Mouse (Mus musculus): ENCODE data around the gene Prdm1. TPM values are rescaled to one million over a fixed set of nuclear protein-coding genes. Genes with fewer than 3 reads are reported as not detected.

Prdm1 gene
- polyA plus RNA-seq, 1 experiment from 2014 or later: 8.7 TPM

GRCm38 (mm10) chr10:44464563-44464962 lies 63.7 kb downstream of the Prdm1 start:
- H3K36me3 ChIP-seq: no peaks in the 10 kb centered on the region
- H3K4me2 ChIP-seq (replicated peaks): no peak overlapping the region
- ATAC-seq (ENCODE audit: insufficient number of reproducible peaks, low FRiP score, low TSS enrichment, low read depth): no peak
- no peak overlapping the region for H3K4me3 ChIP-seq (replicated peaks)
- WGBS: 65% methylated on average over 5 of the region's 5 CpGs
- H3K9ac ChIP-seq: no peak overlapping the region
- H3K27ac ChIP-seq (replicated peaks): no peak overlapping the region
- no peaks in the 10 kb centered on the region for H3K9me3 ChIP-seq (replicated peaks)
- peaks cover 35% of the 10 kb centered on the region for H3K27me3 ChIP-seq
- peaks cover 6% of the 10 kb centered on the region for H3K4me1 ChIP-seq

- no peak for ATAC-seq (ENCODE audit: insufficient number of reproducible peaks, low FRiP score, low TSS enrichment, low read depth)
- no peak overlapping the region for H3K9ac ChIP-seq
- WGBS: 80% methylated on average over 4 of the region's 4 CpGs
- H3K27ac ChIP-seq (replicated peaks): no peak overlapping the region
- no peaks in the 10 kb centered on the region for H3K36me3 ChIP-seq
- no peak overlapping the region for H3K4me2 ChIP-seq (replicated peaks)
- H3K9me3 ChIP-seq (replicated peaks): no peaks in the 10 kb centered on the region
- H3K4me3 ChIP-seq (replicated peaks): no peak overlapping the region
- H3K27me3 ChIP-seq: peaks cover 35% of the 10 kb centered on the region
- peaks cover 10% of the 10 kb centered on the region for H3K4me1 ChIP-seq
These were observed 64.4 kb downstream of the Prdm1 start for GRCm38 (mm10) chr10:44463856-44464255.

- Histone ChIP-seq H3K4me2 (replicated peaks) (no peak overlapping the region), H3K4me1 (peaks cover 17% of the 10 kb centered on the region), H3K4me3 (replicated peaks) (no peak overlapping the region), H3K27ac (replicated peaks) (no peak overlapping the region), H3K9me3 (replicated peaks) (no peaks in the 10 kb centered on the region), H3K36me3 (no peaks in the 10 kb centered on the region), H3K27me3 (peaks cover 27% of the 10 kb centered on the region), H3K9ac (no peak overlapping the region)
- no peak for ATAC-seq (ENCODE audit: insufficient number of reproducible peaks, low FRiP score, low TSS enrichment, low read depth)
- 66% methylated on average over 8 of the region's 8 CpGs for WGBS
These were observed 66.0 kb downstream of the Prdm1 start for GRCm38 (mm10) chr10:44462351-44462750.

- H3K4me1 ChIP-seq: peaks cover 27% of the 10 kb centered on the region
- no peak overlapping the region for H3K27ac ChIP-seq (replicated peaks)
- no peak overlapping the region for H3K4me2 ChIP-seq (replicated peaks)
- no peak overlapping the region for H3K9ac ChIP-seq
- no peak overlapping the region for H3K4me3 ChIP-seq (replicated peaks)
- ATAC-seq (ENCODE audit: insufficient number of reproducible peaks, low FRiP score, low TSS enrichment, low read depth): no peak
- no peaks in the 10 kb centered on the region for H3K9me3 ChIP-seq (replicated peaks)
- 83% methylated on average over 6 of the region's 6 CpGs for WGBS
- H3K36me3 ChIP-seq: no peaks in the 10 kb centered on the region
- H3K27me3 ChIP-seq: peaks cover 24% of the 10 kb centered on the region
These were observed 67.2 kb downstream of the Prdm1 start for GRCm38 (mm10) chr10:44461063-44461462.

GRCm38 (mm10) chr10:44460095-44460810 lies 68.0 kb downstream of the Prdm1 start:
- no peak overlapping the region for H3K27ac ChIP-seq (replicated peaks)
- no peak overlapping the region for H3K4me2 ChIP-seq (replicated peaks)
- no peaks in the 10 kb centered on the region for H3K36me3 ChIP-seq
- no peak overlapping the region for H3K4me3 ChIP-seq (replicated peaks)
- no peaks in the 10 kb centered on the region for H3K9me3 ChIP-seq (replicated peaks)
- peaks cover 23% of the 10 kb centered on the region for H3K4me1 ChIP-seq
- H3K27me3 ChIP-seq: peaks cover 25% of the 10 kb centered on the region
- H3K9ac ChIP-seq: no peak overlapping the region
- no peak for ATAC-seq (ENCODE audit: insufficient number of reproducible peaks, low FRiP score, low TSS enrichment, low read depth)
- 14% methylated on average over 6 of the region's 6 CpGs for WGBS

- Histone ChIP-seq H3K27me3 (peaks cover 18% of the 10 kb centered on the region), H3K4me3 (replicated peaks) (peak overlapping the region; percentile 58), H3K4me2 (replicated peaks) (peak overlapping the region; percentile 94), H3K27ac (replicated peaks) (peak overlapping the region; percentile 67), H3K9ac (no peak overlapping the region), H3K36me3 (no peaks in the 10 kb centered on the region), H3K9me3 (replicated peaks) (no peaks in the 10 kb centered on the region), H3K4me1 (peaks cover 22% of the 10 kb centered on the region)
- no peak for ATAC-seq (ENCODE audit: insufficient number of reproducible peaks, low FRiP score, low TSS enrichment, low read depth)
- 9% methylated on average over 11 of the region's 11 CpGs for WGBS
These were observed 68.8 kb downstream of the Prdm1 start for GRCm38 (mm10) chr10:44459321-44460000.

GRCm38 (mm10) chr10:44458534-44459315 lies 69.6 kb downstream of the Prdm1 start:
- peak overlapping the region; percentile 23; the same call in 1 of the 2 replicates for H3K9ac ChIP-seq
- peak overlapping the region; percentile 58 for H3K4me3 ChIP-seq (replicated peaks)
- under 1% methylated on average over 54 of the region's 54 CpGs for WGBS
- peak overlapping the region; percentile 67 for H3K27ac ChIP-seq (replicated peaks)
- peaks cover 12% of the 10 kb centered on the region for H3K27me3 ChIP-seq
- H3K9me3 ChIP-seq (replicated peaks): no peaks in the 10 kb centered on the region
- peak; percentile 79 for ATAC-seq (ENCODE audit: insufficient number of reproducible peaks, low FRiP score, low TSS enrichment, low read depth)
- H3K36me3 ChIP-seq: no peaks in the 10 kb centered on the region
- H3K4me1 ChIP-seq: peaks cover 22% of the 10 kb centered on the region
- peak overlapping the region; percentile 94 for H3K4me2 ChIP-seq (replicated peaks)

- H3K4me2 ChIP-seq (replicated peaks): peak overlapping the region; percentile 94
- under 1% methylated on average over 25 of the region's 25 CpGs for WGBS
- no peaks in the 10 kb centered on the region for H3K9me3 ChIP-seq (replicated peaks)
- H3K36me3 ChIP-seq: no peaks in the 10 kb centered on the region
- H3K4me3 ChIP-seq (replicated peaks): peak overlapping the region; percentile 58
- H3K9ac ChIP-seq: peak overlapping the region; percentile 23; the same call in 1 of the 2 replicates
- peaks cover 13% of the 10 kb centered on the region for H3K27me3 ChIP-seq
- peaks cover 22% of the 10 kb centered on the region for H3K4me1 ChIP-seq
- ATAC-seq (ENCODE audit: insufficient number of reproducible peaks, low FRiP score, low TSS enrichment, low read depth): no peak
- peak overlapping the region; percentile 67 for H3K27ac ChIP-seq (replicated peaks)
These were observed 70.3 kb downstream of the Prdm1 start for GRCm38 (mm10) chr10:44457791-44458533.

- 1% methylated on average over 31 of the region's 31 CpGs for WGBS
- ATAC-seq (ENCODE audit: insufficient number of reproducible peaks, low FRiP score, low TSS enrichment, low read depth): no peak
These were observed 71.3 kb downstream of the Prdm1 start for GRCm38 (mm10) chr10:44456757-44457595.

GRCm38 (mm10) chr10:44454753-44455152 lies 73.5 kb downstream of the Prdm1 start:
- Histone ChIP-seq H3K36me3 (no peaks in the 10 kb centered on the region), H3K4me3 (replicated peaks) (peak overlapping the region; percentile 17), H3K9me3 (replicated peaks) (no peaks in the 10 kb centered on the region), H3K9ac (no peak overlapping the region), H3K27me3 (peaks cover 10% of the 10 kb centered on the region), H3K4me2 (replicated peaks) (peak overlapping the region; percentile 13), H3K4me1 (peaks cover 22% of the 10 kb centered on the region), H3K27ac (replicated peaks) (no peak overlapping the region)
- WGBS: 49% methylated on average over 4 of the region's 4 CpGs
- ATAC-seq (ENCODE audit: insufficient number of reproducible peaks, low FRiP score, low TSS enrichment, low read depth): no peak

More at GRCm38 (mm10) chr10:44456757-44457595, 71.3 kb downstream of the Prdm1 start:
- H3K36me3 ChIP-seq: no peaks in the 10 kb centered on the region
- peaks cover 13% of the 10 kb centered on the region for H3K27me3 ChIP-seq
- H3K9me3 ChIP-seq (replicated peaks): no peaks in the 10 kb centered on the region
- H3K27ac ChIP-seq (replicated peaks): peak overlapping the region; percentile 67; the same call in 1 of the 2 replicates
- peak overlapping the region; percentile 94 for H3K4me2 ChIP-seq (replicated peaks)
- H3K9ac ChIP-seq: 0 out of 2 replicates have a peak overlapping the region, but pooled peaks have one; percentile 4
- H3K4me1 ChIP-seq: peaks cover 22% of the 10 kb centered on the region
- peak overlapping the region; percentile 58 for H3K4me3 ChIP-seq (replicated peaks)
